Mouse (Mus musculus) G1E (cell line): ENCODE data around the gene Chmp2a. TPM values are rescaled to one million over a fixed set of nuclear protein-coding genes. Genes with fewer than 3 reads are reported as not detected.

Experiments
- ATAC-seq: 2 replicates; pipeline ENCODE4 v1.8.0; 2016; ENCODE audit warnings: mild to moderate bottlenecking; ENCODE audit not compliant: insufficient number of reproducible peaks, poor library complexity, low FRiP score, severe bottlenecking; ENCODE audit errors: extremely low read depth
- DNase-seq: peaks from one replicate; pipeline ENCODE4 v3.0.0; 2012; ENCODE audit warnings: low spot score
- H3K27me3 ChIP-seq: 2 replicates; pipeline ENCODE4 v1.6.1; 2012; ENCODE audit warnings: mild to moderate bottlenecking, low read length, inconsistent platforms; ENCODE audit not compliant: insufficient read depth
- H3K36me3 ChIP-seq: replicated peaks from 2 replicates; pipeline ENCODE3; 2012; ENCODE audit warnings: mild to moderate bottlenecking, inconsistent platforms
- H3K4me1 ChIP-seq: 2 replicates; pipeline ENCODE4 v1.6.1; 2012; ENCODE audit warnings: low read depth, low read length, inconsistent platforms, mixed read lengths; ENCODE audit not compliant: insufficient read depth
- H3K4me3 ChIP-seq: 2 replicates; pipeline ENCODE4 v1.5.1; 2012; ENCODE audit warnings: low read depth, mild to moderate bottlenecking, inconsistent platforms, low read length, moderate library complexity, mixed read lengths
- H3K9me3 ChIP-seq: replicated peaks from 2 replicates; pipeline ENCODE4 v1.6.1; 2012; ENCODE audit warnings: inconsistent platforms
- CTCF ChIP-seq: IDR thresholded peaks from 2 replicates; pipeline ENCODE4 v1.5.1; 2012; ENCODE audit warnings: low read depth, low read length, inconsistent platforms, mixed read lengths
- GATA1 ChIP-seq: IDR thresholded peaks from 2 replicates; pipeline ENCODE4 v1.6.1; 2012; ENCODE audit warnings: borderline replicate concordance, low read length, inconsistent platforms, mixed read lengths
- GATA2 ChIP-seq: IDR thresholded peaks from 2 replicates; pipeline ENCODE4 v1.6.1; 2012; ENCODE audit warnings: low read depth, low read length, inconsistent platforms, borderline replicate concordance
- POLR2AphosphoS5 ChIP-seq: IDR thresholded peaks from 2 replicates; pipeline ENCODE4 v1.6.1; 2012; ENCODE audit warnings: low read depth, low read length, inconsistent platforms; ENCODE audit not compliant: insufficient replicate concordance
- TAL1 ChIP-seq: conservative IDR thresholded peaks from 2 replicates; pipeline ENCODE4 v1.6.1; 2012; ENCODE audit warnings: low read depth, low read length, inconsistent platforms, mixed read lengths
- polyA plus RNA-seq: library from polyadenylated mRNA; stranded (reverse); fragments of >175 nt; gene quantifications from 2 replicates; pipeline ENCODE4 v1.2.3, GENCODE M21; 2012
- total RNA-seq, 2 experiments: library from RNA; stranded (forward) in 1 of 2; stranded (reverse) in 1 of 2; fragments of 200-1000 nt in 1 of 2; fragments of >200 nt in 1 of 2; fragmentation: Nextera tagmentation in 1 of 2; gene quantifications; 2 replicates each; pipeline ENCODE4 v1.2.3; 2014 to 2017

The Chmp2a gene
- total and polyA plus RNA-seq, 3 experiments: 163 to 289 (median 188) TPM

DNA sequence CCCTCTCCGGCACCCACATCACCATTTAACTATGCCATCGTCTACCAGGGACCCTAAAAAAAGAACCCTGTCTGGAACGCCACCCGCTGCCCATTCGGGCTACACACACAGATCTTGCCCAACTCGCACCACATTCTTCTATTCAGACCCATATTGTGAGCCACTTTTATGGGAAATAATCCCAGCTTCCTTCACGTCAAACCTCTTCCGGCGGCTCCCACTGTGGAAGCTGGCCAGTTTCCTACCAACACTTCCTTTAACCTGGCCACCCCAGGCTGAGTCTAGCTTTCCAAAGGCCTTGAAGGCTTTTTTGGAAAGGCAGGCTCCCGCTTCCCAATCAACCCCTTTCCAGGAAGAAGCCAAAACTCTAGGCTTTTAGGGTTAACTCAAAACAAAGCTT lies 28.1 kb downstream of the Chmp2a start:
- no peaks in the 10 kb centered on the region; the same call in 1 of the 2 replicates for H3K27me3 ChIP-seq
- TF ChIP-seq GATA2: no peak
- TF ChIP-seq CTCF: no peak
- no peak for TF ChIP-seq POLR2AphosphoS5
- TF ChIP-seq GATA1: no peak
- no peak overlapping the region for H3K4me3 ChIP-seq
- H3K9me3 ChIP-seq: no peaks in the 10 kb centered on the region; the same call in 1 of the 2 replicates
- ATAC-seq (no peak), DNase-seq (no peak)
- peaks cover 56% of the 10 kb centered on the region for H3K36me3 ChIP-seq
- peaks cover 44% of the 10 kb centered on the region for H3K4me1 ChIP-seq

DNA sequence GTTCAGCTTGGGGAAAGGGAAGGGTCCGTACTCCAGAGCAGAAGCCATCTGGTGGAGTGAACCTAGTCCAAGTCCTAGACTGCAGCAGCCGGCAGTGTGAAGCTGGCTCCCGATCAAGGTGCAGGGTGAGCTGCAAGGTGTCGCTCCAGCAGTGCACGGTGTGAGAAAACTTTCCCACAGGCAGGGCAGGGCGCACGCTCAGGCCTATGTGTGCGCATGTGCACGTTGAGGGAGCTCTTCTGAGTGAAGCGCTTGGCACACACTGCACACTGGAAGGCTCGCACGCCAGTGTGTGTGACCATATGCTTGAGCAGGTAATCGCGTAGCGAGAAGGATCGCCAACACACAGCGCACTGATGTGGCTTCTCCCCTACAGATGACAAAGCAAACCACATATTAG lies 28.6 kb downstream of the Chmp2a start:
- Histone ChIP-seq H3K4me1 (peaks cover 44% of the 10 kb centered on the region), H3K4me3 (no peak overlapping the region), H3K27me3 (no peaks in the 10 kb centered on the region; the same call in 1 of the 2 replicates), H3K9me3 (no peaks in the 10 kb centered on the region; the same call in 1 of the 2 replicates), H3K36me3 (peaks cover 56% of the 10 kb centered on the region)
- DNase-seq (no peak), ATAC-seq (no peak)
- TF ChIP-seq POLR2AphosphoS5 (no peak), GATA1 (no peak), TAL1 (no peak), GATA2 (no peak), CTCF (no peak)

- no peaks in the 10 kb centered on the region; the same call in 1 of the 2 replicates for H3K9me3 ChIP-seq
- H3K27me3 ChIP-seq: no peaks in the 10 kb centered on the region; the same call in 1 of the 2 replicates
- ATAC-seq (no peak), DNase-seq (no peak)
- H3K4me1 ChIP-seq: peaks cover 27% of the 10 kb centered on the region
- H3K36me3 ChIP-seq: peaks cover 53% of the 10 kb centered on the region
- no peak for TF ChIP-seq TAL1
- no peak for TF ChIP-seq GATA2
- TF ChIP-seq POLR2AphosphoS5: no peak
- no peak for TF ChIP-seq CTCF
- no peak for TF ChIP-seq GATA1
- no peak overlapping the region for H3K4me3 ChIP-seq
Observed at GRCm38 (mm10) chr7:13003380-13003779, 31.2 kb downstream of the Chmp2a start.

GRCm38 (mm10) chr7:13001584-13001983 lies 33.0 kb downstream of the Chmp2a start:
- DNase-seq (no peak), ATAC-seq (no peak)
- Histone ChIP-seq H3K36me3 (peaks cover 35% of the 10 kb centered on the region), H3K4me3 (no peak overlapping the region), H3K27me3 (peaks cover 8% of the 10 kb centered on the region; the same call in 1 of the 2 replicates), H3K4me1 (peaks cover 14% of the 10 kb centered on the region), H3K9me3 (no peaks in the 10 kb centered on the region)
- TF ChIP-seq POLR2AphosphoS5 (no peak), GATA1 (no peak), GATA2 (no peak), TAL1 (no peak), CTCF (no peak)

DNA sequence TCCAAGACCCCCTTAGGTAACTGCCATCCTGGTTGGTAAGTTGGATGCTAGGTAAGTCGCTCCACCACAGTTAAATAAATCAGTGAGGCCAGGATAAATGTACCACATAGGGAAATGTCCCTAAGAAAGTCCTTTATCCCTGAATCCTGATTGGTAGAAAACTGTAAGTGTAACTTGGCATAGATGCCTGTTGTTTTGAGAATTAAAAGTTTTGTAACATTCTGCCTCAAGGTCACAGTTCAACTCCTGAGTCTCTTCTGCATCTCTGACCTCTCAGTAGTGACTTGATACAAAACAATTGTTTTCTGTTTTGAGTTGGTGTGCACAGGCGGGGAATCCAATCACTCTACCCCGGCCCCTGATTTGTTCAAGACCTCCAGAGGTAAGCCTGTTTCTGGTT lies 35.8 kb downstream of the Chmp2a start, which contains the start of gene Trim28:
TSS of gene Trim28 (plus strand) at position 264 of the 400 bp plus-strand sequence.
- TF ChIP-seq GATA2: no peak
- TF ChIP-seq GATA1: no peak
- TF ChIP-seq CTCF: no peak
- no peak for TF ChIP-seq POLR2AphosphoS5
- no peak for TF ChIP-seq TAL1
- ATAC-seq (no peak), DNase-seq (no peak)
- peaks cover 8% of the 10 kb centered on the region for H3K36me3 ChIP-seq
- H3K9me3 ChIP-seq: no peaks in the 10 kb centered on the region
- H3K4me3 ChIP-seq: no peak within 1 kb of the TSS
- peaks cover 19% of the 10 kb centered on the region for H3K27me3 ChIP-seq
- no peaks in the 10 kb centered on the region for H3K4me1 ChIP-seq

DNA sequence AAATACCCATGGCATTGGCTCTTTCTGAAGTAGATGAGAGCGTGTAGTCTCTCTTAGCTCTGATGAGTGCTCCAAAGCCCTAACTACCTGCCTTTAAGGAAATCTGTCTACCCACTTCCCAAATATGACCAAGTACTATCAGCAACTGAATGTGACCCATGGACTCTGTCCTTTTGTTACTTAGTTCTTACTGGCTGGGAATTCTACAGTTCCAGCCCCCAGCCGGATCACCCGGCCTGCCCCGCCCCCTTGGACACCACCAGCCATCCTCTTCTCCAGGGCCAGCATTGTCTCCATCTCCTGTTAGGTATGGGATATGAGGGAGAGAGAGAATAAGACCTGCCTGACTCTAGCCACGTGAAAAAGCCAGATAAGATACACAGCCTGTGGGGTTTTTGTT lies 36.6 kb downstream of the Chmp2a start, which contains the start of gene Slc27a5:
TSS of gene Slc27a5 (minus strand) at position 140 of the 400 bp plus-strand sequence.
- Histone ChIP-seq H3K9me3 (no peaks in the 10 kb centered on the region), H3K36me3 (peaks cover 5% of the 10 kb centered on the region), H3K4me3 (no peak within 1 kb of the TSS), H3K4me1 (no peaks in the 10 kb centered on the region), H3K27me3 (peaks cover 19% of the 10 kb centered on the region)
- DNase-seq (no peak), ATAC-seq (no peak)
- TF ChIP-seq TAL1 (no peak), GATA1 (no peak), CTCF (no peak), GATA2 (no peak), POLR2AphosphoS5 (no peak)
